In genomic region chr6:77256348-77256747, GRCm38 (mm10) we compare ENCODE assay signal across 15 mouse cellular contexts. TPM values are rescaled to one million over a fixed set of nuclear protein-coding genes. Genes with fewer than 3 reads are reported as not detected.
"Had no signal": no experiment of that assay in that cellular context is flagged by ENCODE, and none has a peak within 500 bp of the region (broad histone marks: within the 10 kb centered on the region; RNA-seq: fewer than 3 reads in every experiment).

No protein-coding gene starts in this region.

- H3K9ac ChIP-seq: limb, embryonic 12.5 days; liver, embryonic 13.5 days; liver, postnatal 0 days; lung, embryonic 15.5 days; midbrain, embryonic 12.5 days; neural tube, embryonic 13.5 days had no signal

- H3K4me2 ChIP-seq: limb, embryonic 12.5 days; liver, embryonic 13.5 days; lung, embryonic 15.5 days; midbrain, embryonic 12.5 days; neural tube, embryonic 13.5 days had no signal

- H3K27ac ChIP-seq: hindbrain, postnatal 0 days; limb, embryonic 12.5 days; liver, embryonic 13.5 days; lung, embryonic 15.5 days; midbrain, embryonic 12.5 days; neural tube, embryonic 13.5 days had no signal

- H3K4me1 ChIP-seq: limb, embryonic 12.5 days; liver, embryonic 13.5 days; lung, embryonic 15.5 days; midbrain, embryonic 12.5 days; neural tube, embryonic 13.5 days had no signal

- DNase-seq: layer of hippocampus, postnatal 36 days; liver; liver, embryonic 13.5 days; liver, postnatal 0 days; lung, postnatal 14 days; retina, postnatal 1 day; right cerebral cortex, postnatal 25 days; thymus, postnatal 36 days had no signal

- H3K9me3 ChIP-seq: limb, embryonic 12.5 days; liver, embryonic 13.5 days; lung, embryonic 15.5 days; midbrain, embryonic 12.5 days; neural tube, embryonic 13.5 days had no signal

- H3K36me3 ChIP-seq: limb, embryonic 12.5 days; liver, embryonic 13.5 days; lung, embryonic 15.5 days; midbrain, embryonic 12.5 days; neural tube, embryonic 13.5 days had no signal

- H3K4me3 ChIP-seq: limb, embryonic 12.5 days; liver, embryonic 13.5 days; lung, embryonic 15.5 days; midbrain, embryonic 12.5 days; neural tube, embryonic 13.5 days had no signal

- ATAC-seq: hindbrain, postnatal 0 days; liver, postnatal 0 days; midbrain, embryonic 16.5 days had no signal

- H3K27me3 ChIP-seq: liver, embryonic 13.5 days; lung, embryonic 15.5 days; midbrain, embryonic 12.5 days; neural tube, embryonic 13.5 days had no signal

RNA-seq across cellular contexts. Expression of gene Lrrtm1, which starts 13.9 kb away (rescaled TPM):
- total RNA-seq: megakaryocyte-erythroid progenitor cell, adult 5-6 weeks had no signal
- polyA plus RNA-seq: liver, postnatal 0 days had no signal
